Mouse (Mus musculus) heart, postnatal 0 days (tissue): ENCODE data around the gene Mrpl53. TPM values are rescaled to one million over a fixed set of nuclear protein-coding genes. Genes with fewer than 3 reads are reported as not detected.

ENCODE experiments used
- ATAC-seq: fragments of 200-750 bp; cut with Nextera tagmentation; 2 replicates; pipeline ENCODE4 v1.8.0; 2017; ENCODE audit warnings: low read depth, moderate number of reproducible peaks, moderate library complexity; ENCODE audit not compliant: insufficient read depth
- DNase-seq: peaks from one replicate; pipeline ENCODE4 v3.0.0-alpha.2; 2016; ENCODE audit warnings: low spot score
- H3K27ac ChIP-seq: fragments of 300-500 bp; sonication (generic); 2 replicates; pipeline ENCODE4 v1.5.1; 2014; ENCODE audit warnings: low read depth, mild to moderate bottlenecking
- H3K27me3 ChIP-seq: fragments of 300-500 bp; sonication (generic); 2 replicates; pipeline ENCODE4 v1.6.1; 2014; ENCODE audit warnings: low read length, mixed read lengths; ENCODE audit not compliant: control insufficient read depth, insufficient read depth
- H3K36me3 ChIP-seq: fragments of 300-500 bp; sonication (generic); replicated peaks from 2 replicates; pipeline ENCODE4 v1.6.1; 2014; ENCODE audit warnings: low read length, mixed read lengths; ENCODE audit not compliant: control insufficient read depth, insufficient read depth
- H3K4me1 ChIP-seq: fragments of 300-500 bp; sonication (generic); 2 replicates; pipeline ENCODE4 v1.6.1; 2014; ENCODE audit warnings: antibody characterized with exemption; ENCODE audit not compliant: control insufficient read depth, insufficient read depth
- H3K4me2 ChIP-seq: fragments of 300-500 bp; sonication (generic); 2 replicates; pipeline ENCODE4 v1.6.1; 2014; ENCODE audit warnings: low read depth, mild to moderate bottlenecking, low read length, moderate library complexity
- H3K4me3 ChIP-seq: fragments of 300-500 bp; sonication (generic); 2 replicates; pipeline ENCODE4 v1.5.1; 2014; ENCODE audit warnings: low read depth, low read length
- H3K9ac ChIP-seq: fragments of 300-500 bp; sonication (generic); replicated peaks from 2 replicates; pipeline ENCODE4 v1.6.1; 2014; ENCODE audit warnings: low read depth, low read length, mixed read lengths
- H3K9me3 ChIP-seq: fragments of 300-500 bp; sonication (generic); replicated peaks from 2 replicates; pipeline ENCODE4 v1.6.1; 2016; ENCODE audit warnings: low read length; ENCODE audit not compliant: control insufficient read depth
- CTCF ChIP-seq: IDR thresholded peaks from 2 replicates; pipeline ENCODE4 v1.5.1; 2016; ENCODE audit warnings: antibody characterized with exemption, control low read depth, low read depth
- EP300 ChIP-seq: IDR thresholded peaks from 2 replicates; pipeline ENCODE4 v1.6.1; 2016; ENCODE audit warnings: antibody characterized with exemption, low read depth
- WGBS: fragments of 180-500 bp; shearing (Covaris S2); extraction: QIAGEN DNeasy Blood & Tissue Kit; methylation state at CpG from one replicate; pipeline ENCODE4 v1.1.7; 2014; 5-methylcytosine and 5-hydroxymethylcytosine counted together
- polyA plus RNA-seq: library from polyadenylated mRNA; unstranded; fragments of >200 nt; fragmentation: Nextera tagmentation; extraction: Ambion mirVana; gene quantifications from 2 replicates; pipeline ENCODE4 v1.2.1, GENCODE M21; 2015
- total RNA-seq: library from RNA; depleted of rRNA; stranded (reverse); fragments of >200 nt; gene quantifications from 2 replicates; pipeline ENCODE4 v1.2.3, GENCODE M21; 2014; ENCODE audit warnings: low replicate concordance

Mrpl53 gene
- total and polyA plus RNA-seq, 2 experiments from 2014 or later: 156 to 242 TPM

DNA sequence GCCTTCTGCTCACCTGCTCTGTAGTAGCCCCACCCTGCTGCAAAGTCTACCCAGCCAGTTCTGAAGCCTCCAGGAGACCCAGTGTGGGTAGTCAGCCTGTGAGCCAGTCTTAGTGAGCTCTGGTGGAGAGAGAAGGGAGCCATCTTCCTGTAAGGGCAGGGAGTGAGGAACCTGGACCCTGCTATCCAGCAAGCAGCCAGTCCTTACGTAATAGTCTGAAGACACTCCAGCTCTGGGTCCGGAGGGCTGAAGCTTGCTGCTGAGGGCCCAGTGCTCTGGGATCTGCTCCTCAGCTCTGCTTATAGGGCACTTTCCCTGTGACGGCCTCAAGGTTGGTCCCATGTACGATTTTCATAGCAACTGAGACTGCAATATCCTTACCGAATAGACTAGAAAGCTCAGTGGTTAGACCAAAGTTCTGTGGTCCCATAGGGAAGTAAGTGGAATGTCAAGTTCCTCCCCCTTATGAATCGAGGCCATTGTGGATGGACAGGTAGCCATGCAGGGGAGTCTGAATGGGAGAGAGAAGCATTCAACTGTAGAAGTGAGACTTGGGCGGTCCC is 26.2 kb downstream of the Mrpl53 start, which contains the start of gene Rtkn:
Gene Rtkn, plus strand, starts transcription at position 513 of the 563 bp plus-strand sequence.
- Histone ChIP-seq H3K9me3 (no peaks in the 10 kb centered on the region), H3K27me3 (no peaks in the 10 kb centered on the region), H3K36me3 (no peaks in the 10 kb centered on the region), H3K27ac (peak within 1 kb of the TSS; percentile 99), H3K4me1 (peaks cover 21% of the 10 kb centered on the region), H3K4me2 (peak within 1 kb of the TSS; percentile 73), H3K4me3 (peak within 1 kb of the TSS; percentile 57), H3K9ac (peak within 1 kb of the TSS; percentile 83)
- WGBS: 72% methylated on average over 7 of the region's 7 CpGs
- no peak for DNase-seq
- no peak for ATAC-seq
- TF ChIP-seq CTCF (no peak), EP300 (no peak)

GRCm38 (mm10) chr6:83135571-83136161 is 26.8 kb downstream of the Mrpl53 start:
- peak overlapping the region; percentile 99 for H3K27ac ChIP-seq
- no peaks in the 10 kb centered on the region for H3K27me3 ChIP-seq
- TF ChIP-seq CTCF: no peak
- TF ChIP-seq EP300: no peak
- H3K9me3 ChIP-seq: no peaks in the 10 kb centered on the region
- no peak for DNase-seq
- peaks cover 21% of the 10 kb centered on the region for H3K4me1 ChIP-seq
- ATAC-seq: no peak
- peak overlapping the region; percentile 57 for H3K4me3 ChIP-seq
- peak overlapping the region; percentile 73 for H3K4me2 ChIP-seq
- H3K9ac ChIP-seq: peak overlapping the region; percentile 83
- 11% methylated on average over 37 of the region's 37 CpGs for WGBS
- no peaks in the 10 kb centered on the region for H3K36me3 ChIP-seq

GRCm38 (mm10) chr6:83136291-83136880 is 27.5 kb downstream of the Mrpl53 start:
- Histone ChIP-seq H3K4me2 (peak overlapping the region; percentile 73), H3K4me1 (peaks cover 23% of the 10 kb centered on the region), H3K36me3 (no peaks in the 10 kb centered on the region), H3K27ac (peak overlapping the region; percentile 99), H3K27me3 (no peaks in the 10 kb centered on the region), H3K9ac (peak overlapping the region; percentile 83), H3K9me3 (no peaks in the 10 kb centered on the region), H3K4me3 (peak overlapping the region; percentile 57)
- WGBS: 32% methylated on average over 5 of the region's 5 CpGs
- DNase-seq: no peak
- ATAC-seq: peak; percentile 1; the same call in 1 of the 2 replicates
- TF ChIP-seq EP300 (no peak), CTCF (no peak)

DNA sequence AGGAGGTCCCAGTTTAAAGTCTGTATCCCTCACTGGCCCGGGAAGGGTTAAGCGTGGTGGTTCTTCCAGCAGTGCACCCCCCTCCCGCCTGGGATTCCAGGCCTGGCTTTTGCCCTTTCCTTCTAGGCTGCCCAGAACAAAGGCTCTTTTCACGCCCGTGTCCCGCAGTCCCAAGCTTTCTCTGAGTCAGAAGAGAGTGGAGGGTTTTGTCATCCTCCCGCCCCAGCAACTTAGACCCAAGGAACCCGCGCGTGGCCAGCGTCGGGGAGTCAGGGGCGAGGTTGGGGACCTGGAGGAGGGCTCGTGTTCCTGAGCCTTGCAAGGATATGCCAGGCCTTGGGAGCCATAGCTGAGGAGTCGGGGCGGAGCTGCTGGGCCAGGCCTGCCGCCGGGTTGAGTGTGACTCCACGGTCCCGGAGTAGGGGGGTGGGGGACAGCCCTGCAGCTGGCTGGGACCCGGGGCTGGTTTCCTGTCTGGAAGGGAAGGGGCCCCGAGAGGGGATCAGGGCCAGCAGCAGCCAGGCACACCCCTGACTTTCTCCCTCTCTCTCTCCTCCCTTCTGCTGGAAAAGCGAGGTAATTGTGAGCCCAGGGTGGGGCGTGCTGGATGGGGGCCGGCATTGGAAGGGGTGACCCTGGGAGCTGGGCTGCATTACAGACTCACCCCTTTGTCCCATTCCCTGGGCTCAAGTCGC is 28.2 kb downstream of the Mrpl53 start:
- H3K36me3 ChIP-seq: no peaks in the 10 kb centered on the region
- H3K4me3 ChIP-seq: peak overlapping the region; percentile 57
- H3K4me1 ChIP-seq: peaks cover 30% of the 10 kb centered on the region
- no peaks in the 10 kb centered on the region for H3K27me3 ChIP-seq
- 2% methylated on average over 25 of the region's 26 CpGs for WGBS
- TF ChIP-seq EP300 (no peak), CTCF (no peak)
- peak; percentile 71 for ATAC-seq
- peak; percentile 70 for DNase-seq
- peak overlapping the region; percentile 73 for H3K4me2 ChIP-seq
- peak overlapping the region; percentile 83 for H3K9ac ChIP-seq
- no peaks in the 10 kb centered on the region for H3K9me3 ChIP-seq
- peak overlapping the region; percentile 99 for H3K27ac ChIP-seq

DNA sequence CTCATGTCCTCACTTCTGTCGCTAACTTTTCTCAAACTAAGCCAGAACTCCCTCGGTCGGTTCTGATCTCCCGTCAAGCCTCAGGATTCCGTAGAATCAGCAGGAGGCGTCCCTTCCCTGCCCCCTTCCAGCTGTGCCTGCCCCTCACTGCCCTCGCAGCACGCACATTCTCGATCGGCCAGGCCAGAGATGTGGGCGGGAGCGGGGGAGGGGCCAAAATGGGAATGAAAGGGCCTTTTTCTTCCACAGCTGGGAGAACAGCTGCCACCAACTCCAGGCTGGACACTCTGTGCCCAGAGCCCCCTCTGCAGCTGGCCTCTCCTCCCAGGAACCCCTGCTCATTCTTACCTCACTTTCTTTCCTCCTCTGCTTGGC is 28.7 kb downstream of the Mrpl53 start:
- peak; percentile 90 for DNase-seq
- H3K4me2 ChIP-seq: peak overlapping the region; percentile 73
- TF ChIP-seq CTCF (0 out of 2 replicates have a peak, but pooled peaks have one; percentile 11), EP300 (no peak)
- peak overlapping the region; percentile 83 for H3K9ac ChIP-seq
- H3K27ac ChIP-seq: peak overlapping the region; percentile 99
- no peaks in the 10 kb centered on the region for H3K36me3 ChIP-seq
- H3K4me1 ChIP-seq: peaks cover 35% of the 10 kb centered on the region
- peak; percentile 81 for ATAC-seq
- H3K4me3 ChIP-seq: peak overlapping the region; percentile 57
- no peaks in the 10 kb centered on the region for H3K27me3 ChIP-seq
- no peaks in the 10 kb centered on the region for H3K9me3 ChIP-seq
- 0% methylated on average over 12 of the region's 12 CpGs for WGBS
